Mouse (Mus musculus) G1E (cell line): ENCODE measurements around the gene Zfp710. TPM values are rescaled to one million over a fixed set of nuclear protein-coding genes. Genes with fewer than 3 reads are reported as not detected.

Source experiments
- ATAC-seq: 2 replicates; pipeline ENCODE4 v1.8.0; 2016; ENCODE audit warnings: mild to moderate bottlenecking; ENCODE audit not compliant: insufficient number of reproducible peaks, poor library complexity, low FRiP score, severe bottlenecking; ENCODE audit errors: extremely low read depth
- DNase-seq: peaks from one replicate; pipeline ENCODE4 v3.0.0; 2012; ENCODE audit warnings: low spot score
- H3K27me3 ChIP-seq: 2 replicates; pipeline ENCODE4 v1.6.1; 2012; ENCODE audit warnings: mild to moderate bottlenecking, low read length, inconsistent platforms; ENCODE audit not compliant: insufficient read depth
- H3K36me3 ChIP-seq: replicated peaks from 2 replicates; pipeline ENCODE3; 2012; ENCODE audit warnings: mild to moderate bottlenecking, inconsistent platforms
- H3K4me1 ChIP-seq: 2 replicates; pipeline ENCODE4 v1.6.1; 2012; ENCODE audit warnings: low read depth, low read length, inconsistent platforms, mixed read lengths; ENCODE audit not compliant: insufficient read depth
- H3K4me3 ChIP-seq: 2 replicates; pipeline ENCODE4 v1.5.1; 2012; ENCODE audit warnings: low read depth, mild to moderate bottlenecking, inconsistent platforms, low read length, moderate library complexity, mixed read lengths
- H3K9me3 ChIP-seq: replicated peaks from 2 replicates; pipeline ENCODE4 v1.6.1; 2012; ENCODE audit warnings: inconsistent platforms
- CTCF ChIP-seq: IDR thresholded peaks from 2 replicates; pipeline ENCODE4 v1.5.1; 2012; ENCODE audit warnings: low read depth, low read length, inconsistent platforms, mixed read lengths
- GATA1 ChIP-seq: IDR thresholded peaks from 2 replicates; pipeline ENCODE4 v1.6.1; 2012; ENCODE audit warnings: borderline replicate concordance, low read length, inconsistent platforms, mixed read lengths
- GATA2 ChIP-seq: IDR thresholded peaks from 2 replicates; pipeline ENCODE4 v1.6.1; 2012; ENCODE audit warnings: low read depth, low read length, inconsistent platforms, borderline replicate concordance
- POLR2AphosphoS5 ChIP-seq: IDR thresholded peaks from 2 replicates; pipeline ENCODE4 v1.6.1; 2012; ENCODE audit warnings: low read depth, low read length, inconsistent platforms; ENCODE audit not compliant: insufficient replicate concordance
- TAL1 ChIP-seq: conservative IDR thresholded peaks from 2 replicates; pipeline ENCODE4 v1.6.1; 2012; ENCODE audit warnings: low read depth, low read length, inconsistent platforms, mixed read lengths
- polyA plus RNA-seq: library from polyadenylated mRNA; stranded (reverse); fragments of >175 nt; gene quantifications from 2 replicates; pipeline ENCODE4 v1.2.3, GENCODE M21; 2012
- total RNA-seq, 2 experiments: library from RNA; stranded (forward) in 1 of 2; stranded (reverse) in 1 of 2; fragments of 200-1000 nt in 1 of 2; fragments of >200 nt in 1 of 2; fragmentation: Nextera tagmentation in 1 of 2; gene quantifications; 2 replicates each; pipeline ENCODE4 v1.2.3; 2014 to 2017

Zfp710 gene
- total and polyA plus RNA-seq, 3 experiments: 10.7 to 53.7 (median 25.1) TPM

DNA sequence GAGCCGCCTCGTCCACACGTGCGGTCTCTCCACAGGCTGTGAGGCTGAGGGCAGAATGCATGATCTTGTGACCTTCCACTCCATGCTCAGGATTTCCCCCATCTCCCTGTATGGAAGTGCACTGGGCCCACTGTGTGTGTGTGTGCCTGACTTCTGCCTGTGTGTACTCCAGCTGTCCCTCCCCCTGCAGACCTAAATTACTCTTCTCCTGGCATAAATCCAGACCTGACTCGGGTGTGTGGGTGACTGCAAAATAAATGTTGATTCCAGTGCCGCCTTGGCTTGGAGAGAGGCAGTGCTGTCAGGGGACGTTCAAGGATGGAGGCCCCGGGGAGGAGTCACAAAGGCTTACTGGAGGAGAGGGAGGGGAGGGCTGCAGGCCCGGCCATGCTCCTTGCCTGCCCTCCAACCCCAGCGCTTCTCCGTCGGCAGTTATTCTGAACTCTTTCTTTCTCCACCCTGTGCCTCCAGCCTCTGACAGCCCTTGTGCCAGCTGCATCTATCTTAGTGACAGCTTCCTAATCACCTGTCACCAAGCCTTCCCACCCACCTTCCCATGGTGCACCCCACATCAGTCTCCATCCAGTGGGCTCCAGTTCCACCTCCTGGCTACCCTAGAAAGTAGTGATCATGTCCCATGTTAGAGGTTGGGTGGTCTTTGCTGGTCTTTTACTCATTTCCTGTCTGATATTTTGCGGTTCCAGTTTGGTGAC lies 45.2 kb downstream of the Zfp710 start:
- ATAC-seq (no peak), DNase-seq (no peak)
- H3K36me3 ChIP-seq: peaks cover 72% of the 10 kb centered on the region
- no peaks in the 10 kb centered on the region for H3K27me3 ChIP-seq
- no peak overlapping the region for H3K4me3 ChIP-seq
- no peak for TF ChIP-seq CTCF
- TF ChIP-seq POLR2AphosphoS5: no peak
- no peak for TF ChIP-seq TAL1
- TF ChIP-seq GATA2: no peak
- TF ChIP-seq GATA1: no peak
- H3K9me3 ChIP-seq: no peaks in the 10 kb centered on the region
- peaks cover 76% of the 10 kb centered on the region for H3K4me1 ChIP-seq

DNA sequence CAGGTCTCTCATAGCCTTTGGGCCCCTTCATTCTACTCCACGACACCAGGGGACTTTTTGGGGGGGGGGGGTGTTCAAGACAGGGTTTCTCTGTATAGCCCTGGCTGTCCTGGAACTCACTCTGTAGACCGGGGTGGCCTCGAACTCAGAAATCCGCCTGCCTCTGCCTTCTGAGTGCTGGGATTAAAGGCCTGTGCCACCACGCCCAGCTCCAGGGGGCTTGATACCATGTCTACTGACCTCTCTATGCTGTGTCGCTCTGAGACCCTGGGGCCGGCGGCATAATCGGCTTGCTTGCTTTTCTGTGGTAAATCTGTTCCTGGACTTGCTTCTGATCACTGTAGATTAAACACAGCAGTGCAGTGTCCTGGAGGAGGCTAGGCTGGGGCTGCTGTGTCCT lies 46.6 kb downstream of the Zfp710 start:
- Histone ChIP-seq H3K36me3 (peaks cover 63% of the 10 kb centered on the region), H3K4me1 (peaks cover 77% of the 10 kb centered on the region), H3K4me3 (no peak overlapping the region), H3K27me3 (no peaks in the 10 kb centered on the region), H3K9me3 (no peaks in the 10 kb centered on the region)
- TF ChIP-seq CTCF (no peak), GATA2 (no peak), POLR2AphosphoS5 (no peak), GATA1 (no peak), TAL1 (no peak)
- no peak for ATAC-seq
- DNase-seq: no peak

DNA sequence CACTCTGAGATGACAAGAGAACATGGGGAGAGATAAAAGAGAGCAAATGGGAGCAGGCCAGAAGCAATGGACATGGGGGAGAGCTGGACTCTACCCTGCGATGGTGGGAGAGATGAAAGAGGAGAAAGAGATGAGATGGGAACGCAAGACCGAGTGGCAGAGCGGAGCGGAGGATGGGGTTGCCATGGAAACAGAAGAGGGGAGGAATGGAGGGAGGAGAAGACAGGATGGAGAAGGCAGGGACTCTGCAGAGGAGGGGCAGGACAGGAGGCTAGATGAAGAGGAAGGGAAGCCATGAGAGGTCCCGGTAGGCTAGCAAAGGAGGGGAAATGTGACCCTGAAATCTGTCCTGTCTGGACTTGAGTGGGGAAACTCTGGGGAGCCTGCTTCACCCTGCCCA lies 47.7 kb downstream of the Zfp710 start:
- no peaks in the 10 kb centered on the region for H3K27me3 ChIP-seq
- TF ChIP-seq CTCF: no peak
- H3K9me3 ChIP-seq: no peaks in the 10 kb centered on the region
- ATAC-seq: no peak
- peaks cover 79% of the 10 kb centered on the region for H3K4me1 ChIP-seq
- no peak overlapping the region for H3K4me3 ChIP-seq
- DNase-seq: no peak
- peaks cover 56% of the 10 kb centered on the region for H3K36me3 ChIP-seq

DNA sequence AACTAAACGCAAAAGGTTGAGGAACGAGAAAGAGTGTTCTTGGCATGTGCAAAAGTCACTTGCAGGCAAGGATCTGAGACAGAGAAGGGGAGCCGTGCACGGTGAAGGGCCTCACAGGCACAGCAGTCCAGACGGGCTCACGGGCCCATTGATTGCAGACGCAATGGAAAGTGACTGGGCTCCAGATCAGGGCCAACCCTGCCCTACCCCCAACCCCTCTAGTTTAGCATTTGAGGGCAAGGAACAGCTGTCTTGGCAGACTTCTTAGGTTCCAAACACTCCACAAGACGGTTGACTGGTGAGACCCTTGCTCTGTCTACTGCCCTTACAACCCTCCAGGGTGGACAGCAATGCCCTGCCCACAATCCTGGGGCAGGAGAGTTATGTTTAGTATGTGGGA lies 48.9 kb downstream of the Zfp710 start:
- Histone ChIP-seq H3K36me3 (peaks cover 52% of the 10 kb centered on the region), H3K4me3 (no peak overlapping the region), H3K4me1 (peaks cover 82% of the 10 kb centered on the region), H3K9me3 (no peaks in the 10 kb centered on the region), H3K27me3 (no peaks in the 10 kb centered on the region)
- TF ChIP-seq GATA1 (no peak), TAL1 (no peak)
- DNase-seq: no peak
- no peak for ATAC-seq

DNA sequence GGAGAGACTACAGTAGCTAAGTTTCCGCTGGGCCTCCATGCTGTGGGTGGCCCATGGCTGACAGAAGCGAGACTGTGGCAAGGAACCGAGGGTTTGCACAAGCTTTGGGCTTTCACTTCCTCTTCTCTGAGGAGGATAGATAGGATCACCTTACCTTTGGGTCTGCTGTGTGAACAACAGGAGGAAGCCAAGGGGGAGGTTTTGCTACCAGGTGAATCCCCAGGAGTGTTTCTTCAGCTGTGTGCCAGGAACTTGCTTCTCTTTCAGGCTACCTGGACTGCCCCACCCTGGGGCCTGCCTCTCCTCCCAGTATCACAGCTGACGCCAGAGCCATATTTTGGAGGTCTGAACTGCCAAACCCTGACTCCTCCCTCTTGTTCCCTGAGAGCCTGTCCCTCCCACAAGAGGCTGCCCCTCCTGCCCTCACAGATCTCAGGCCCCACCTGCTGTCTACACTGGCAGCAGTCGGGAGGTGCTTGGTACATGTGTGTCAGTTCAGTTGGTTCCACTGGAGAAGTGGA lies 50.4 kb downstream of the Zfp710 start:
- no peaks in the 10 kb centered on the region for H3K27me3 ChIP-seq
- H3K9me3 ChIP-seq: no peaks in the 10 kb centered on the region
- TF ChIP-seq CTCF: no peak
- no peak for TF ChIP-seq GATA2
- no peak for TF ChIP-seq POLR2AphosphoS5
- no peak for TF ChIP-seq TAL1
- no peak for TF ChIP-seq GATA1
- H3K4me3 ChIP-seq: peak overlapping the region; percentile 57; the same call in 1 of the 2 replicates
- peaks cover 43% of the 10 kb centered on the region for H3K36me3 ChIP-seq
- peaks cover 81% of the 10 kb centered on the region for H3K4me1 ChIP-seq
- DNase-seq (peak; percentile 77), ATAC-seq (peak; percentile 63)

DNA sequence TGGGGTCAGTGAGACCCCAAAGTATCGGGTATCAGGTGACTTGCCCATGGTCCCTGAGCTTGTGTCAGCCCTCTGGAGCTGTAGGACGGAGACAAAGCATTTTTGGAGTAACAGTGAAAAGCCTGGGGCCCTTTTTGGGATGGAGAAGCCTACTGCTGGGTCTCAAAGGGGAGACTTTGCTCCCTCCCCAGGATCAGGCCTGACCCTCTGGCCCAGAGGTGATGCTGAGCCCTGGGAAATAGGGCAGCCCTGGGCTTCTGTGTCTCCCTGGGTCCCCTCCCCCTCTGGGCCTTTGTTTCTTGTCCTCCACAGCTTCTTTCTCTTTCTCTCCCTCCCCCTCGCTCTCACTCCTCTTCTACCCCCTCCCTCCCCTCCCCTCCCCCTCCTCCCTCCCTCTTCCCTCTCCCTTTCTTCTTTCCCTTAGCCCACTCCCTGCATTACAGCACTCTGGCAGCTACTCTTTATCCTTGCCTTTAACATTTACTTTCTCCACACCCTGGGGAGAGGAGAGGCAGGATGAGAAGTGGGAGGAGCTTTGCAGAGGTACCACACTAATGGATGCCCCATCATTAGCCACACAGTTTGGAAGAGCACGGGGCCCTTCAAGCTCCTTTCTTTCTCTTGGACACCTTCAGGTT lies 51.5 kb downstream of the Zfp710 start:
- no peak overlapping the region; the same call in 1 of the 2 replicates for H3K4me3 ChIP-seq
- TF ChIP-seq GATA1 (no peak), TAL1 (no peak), POLR2AphosphoS5 (no peak), CTCF (no peak), GATA2 (no peak)
- peaks cover 78% of the 10 kb centered on the region for H3K4me1 ChIP-seq
- ATAC-seq (no peak), DNase-seq (no peak)
- no peaks in the 10 kb centered on the region for H3K9me3 ChIP-seq
- peaks cover 41% of the 10 kb centered on the region for H3K36me3 ChIP-seq
- no peaks in the 10 kb centered on the region for H3K27me3 ChIP-seq
